16 mouse cellular contexts compared by ENCODE assay signal in the genomic region with DNA sequence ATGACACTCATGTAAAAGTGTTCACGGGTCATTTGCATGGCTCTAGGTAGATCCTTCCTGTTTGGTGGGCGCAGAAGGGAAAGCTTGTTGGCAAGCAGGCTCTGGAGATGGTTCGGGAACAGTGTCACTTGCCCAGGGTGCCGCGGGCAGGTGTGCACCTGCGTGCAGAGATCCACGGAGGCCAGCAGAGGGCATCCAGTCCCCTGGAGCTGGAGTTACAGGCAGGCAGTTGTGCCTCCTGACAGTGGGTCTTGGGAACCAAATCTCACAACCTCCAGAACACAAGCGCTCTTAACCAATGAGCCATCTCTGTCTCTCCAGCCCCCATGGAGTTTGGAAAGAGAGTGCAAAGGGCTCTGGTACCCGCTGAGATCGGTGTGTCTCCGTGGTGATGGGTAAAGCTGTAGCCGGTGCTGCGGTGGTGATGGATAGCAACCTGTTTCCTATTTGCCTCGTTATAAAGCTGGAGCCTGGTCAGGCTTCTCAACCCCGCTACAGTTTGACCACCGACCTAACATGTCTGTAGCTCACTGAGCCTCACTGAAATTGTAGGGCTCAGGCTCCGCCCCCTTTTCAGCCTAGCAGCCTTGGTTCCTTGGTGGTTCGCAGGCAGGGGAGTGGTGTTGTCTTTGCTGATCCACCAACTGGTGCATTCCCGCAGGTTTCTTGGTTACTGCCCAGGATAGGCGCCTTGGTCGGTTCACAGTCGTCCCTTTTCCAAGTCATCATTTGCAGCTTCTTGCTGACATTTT. TPM values are rescaled to one million over a fixed set of nuclear protein-coding genes. Genes with fewer than 3 reads are reported as not detected.
A peak's percentile ranks its signal among the peaks of the same experiment; 100 is the strongest.
DNase-seq lines count a peak whose midpoint lies in the region; ATAC-seq and TF ChIP-seq lines count a peak whose summit lies in the region.
"Had no signal": no experiment of that assay in that cellular context is flagged by ENCODE, and none has a peak within 500 bp of the region (broad histone marks: within the 10 kb centered on the region; RNA-seq: fewer than 3 reads in every experiment).

No protein-coding gene starts in this region.

- peak; percentile 19; the same call in 1 of the 2 replicates for TF ChIP-seq CTCF in heart, adult 2 months (IDR thresholded peaks at IDR 0.05)
- peak; percentile 51 for TF ChIP-seq CTCF in lung, embryonic 14.5 days (IDR thresholded peaks at IDR 0.05; ENCODE audit: low read depth)
- peak; percentile 77 for TF ChIP-seq CTCF in ES-Bruce4 (IDR thresholded peaks at IDR 0.05; ENCODE audit: low read depth, low read length)

- no peak overlapping the region for H3K4me3 ChIP-seq in heart, adult 2 months
- H3K4me3 ChIP-seq in lung, embryonic 14.5 days (ENCODE audit: low read depth, low read length), result no peak overlapping the region
- peak overlapping the region; percentile 5; the same call in 1 of the 2 replicates for H3K4me3 ChIP-seq in ES-Bruce4 (ENCODE audit: low read depth, low read length)
- H3K4me3 ChIP-seq: hindbrain, embryonic 13.5 days; lung, embryonic 15.5 days had no signal

- H3K9ac ChIP-seq in heart, adult 2 months (ENCODE audit: low read depth, low read length), result no peak overlapping the region
- H3K9ac ChIP-seq in lung, embryonic 14.5 days, result no peak overlapping the region
- no peak overlapping the region for H3K9ac ChIP-seq in ES-Bruce4 (ENCODE audit: low read depth, poor library complexity, severe bottlenecking)
- H3K9ac ChIP-seq: hindbrain, embryonic 13.5 days; lung, embryonic 15.5 days had no signal

- H3K27me3 ChIP-seq in heart, adult 2 months (ENCODE audit: control insufficient read depth, insufficient read depth, low read length), result no peaks in the 10 kb centered on the region
- no peaks in the 10 kb centered on the region for H3K27me3 ChIP-seq in lung, embryonic 14.5 days (ENCODE audit: insufficient read depth, low read length)
- no peaks in the 10 kb centered on the region for H3K27me3 ChIP-seq in ES-Bruce4 (ENCODE audit: control insufficient read depth, insufficient read depth, low read length, poor library complexity, severe bottlenecking)
- H3K27me3 ChIP-seq: hindbrain, embryonic 13.5 days; lung, embryonic 15.5 days had no signal

- peaks cover 4% of the 10 kb centered on the region; the same call in 1 of the 2 replicates for H3K4me1 ChIP-seq in heart, adult 2 months (ENCODE audit: control insufficient read depth, insufficient read depth, low read length)
- no peaks in the 10 kb centered on the region for H3K4me1 ChIP-seq in lung, embryonic 14.5 days (ENCODE audit: insufficient read depth)
- no peaks in the 10 kb centered on the region for H3K4me1 ChIP-seq in ES-Bruce4 (ENCODE audit: control insufficient read depth, insufficient read depth, low read length)

- H3K27ac ChIP-seq in heart, adult 2 months, result no peak overlapping the region
- no peak overlapping the region for H3K27ac ChIP-seq in lung, embryonic 14.5 days (ENCODE audit: low read depth)
- no peak overlapping the region for H3K27ac ChIP-seq in ES-Bruce4 (ENCODE audit: insufficient read depth, low read length)
- H3K27ac ChIP-seq: hindbrain, embryonic 13.5 days; lung, embryonic 15.5 days had no signal

- no peak for ATAC-seq in lung, embryonic 14.5 days (ENCODE audit: insufficient read depth)
- 0 out of 2 replicates have a peak, but pooled peaks have one; percentile 22 for ATAC-seq in common myeloid progenitor, adult 5-6 weeks (replicated peaks; ENCODE audit: low read depth, poor library complexity, severe bottlenecking)

- 58% methylated on average over 22 of the region's 22 CpGs for WGBS in heart, adult 2 months
- WGBS in lung, embryonic 14.5 days, result 42% methylated on average over 22 of the region's 22 CpGs

- H3K4me2 ChIP-seq in lung, embryonic 14.5 days, result no peak overlapping the region
- H3K4me2 ChIP-seq: heart, embryonic 11.5 days; hindbrain, embryonic 13.5 days; lung, embryonic 15.5 days had no signal

- intact Hi-C loops in heart, adult 2 months (cut with DNase I), result no loop called here

- no peaks in the 10 kb centered on the region for H3K36me3 ChIP-seq in heart, adult 2 months (ENCODE audit: control insufficient read depth, insufficient read depth, low read length)
- H3K36me3 ChIP-seq in lung, embryonic 14.5 days (ENCODE audit: insufficient read depth), result no peaks in the 10 kb centered on the region
- H3K36me3 ChIP-seq in ES-Bruce4 (ENCODE audit: control insufficient read depth, insufficient read depth, low read length, poor library complexity, severe bottlenecking), result no peaks in the 10 kb centered on the region
- H3K36me3 ChIP-seq: lung, embryonic 15.5 days had no signal

- no peaks in the 10 kb centered on the region for H3K9me3 ChIP-seq in lung, embryonic 14.5 days (ENCODE audit: low read depth, low read length)
- no peaks in the 10 kb centered on the region for H3K9me3 ChIP-seq in ES-Bruce4 (replicated peaks; ENCODE audit: control insufficient read depth, insufficient read depth, low read length, poor library complexity, severe bottlenecking)
- H3K9me3 ChIP-seq: hindbrain, embryonic 13.5 days; lung, embryonic 15.5 days had no signal

- H3K79me2 ChIP-seq in heart, adult 2 months (replicated peaks; ENCODE audit: control insufficient read depth, insufficient read depth, low read length), result no peaks in the 10 kb centered on the region

- TF ChIP-seq POLR2A in heart, adult 2 months (IDR thresholded peaks at IDR 0.05; ENCODE audit: insufficient read depth, low read depth, low read length), result no peak
- TF ChIP-seq POLR2A in ES-Bruce4 (IDR thresholded peaks at IDR 0.05; ENCODE audit: insufficient read depth, low read length), result no peak

- DNase-seq in heart, adult 2 months, result no peak
- no peak for DNase-seq in heart, adult 8-10 months (ENCODE audit: low spot score)
- DNase-seq in lung, embryonic 14.5 days, result no peak
- DNase-seq in lung, postnatal 4 days, result no peak
- DNase-seq in layer of hippocampus, postnatal 25 days (ENCODE audit: extremely low spot score in 1 of 2, low spot score in 1 of 2), result no peak
- no peak for DNase-seq in spleen, postnatal 4 days (ENCODE audit: low spot score in 2 of 2)
- DNase-seq: adrenal gland, adult 8-10 months; cerebellum, adult 11 months; kidney, postnatal 10 days; right cerebral cortex, postnatal 25 days had no signal

- no peak for TF ChIP-seq EP300 in heart, adult 2 months (IDR thresholded peaks at IDR 0.05; ENCODE audit: insufficient read depth, low read depth, low read length)
- TF ChIP-seq EP300 in ES-Bruce4 (IDR thresholded peaks at IDR 0.05; ENCODE audit: insufficient read depth, low read depth, low read length), result no peak

RNA-seq across cellular contexts. Expression of a gene that starts 31.1 kb away (rescaled TPM):
- 1 to 10 TPM; 7.3 to 9.1 TPM for total RNA-seq in heart, adult 2 months (2021)
- polyA plus RNA-seq in heart, adult 2 months (2012; rRNA removed), result 18.7 and 19.7 TPM in 2 replicates
- 10 to 100 TPM in 2 of 4 experiments, 1 to 10 TPM in 2; 7.9 to 11.9 (median 10.0) TPM for total RNA-seq in heart, adult 8-10 months (2022)
- 5.9 and 6.9 TPM in 2 replicates for polyA plus RNA-seq in lung, embryonic 14.5 days (2014; fragmentation: Nextera tagmentation; extraction: Ambion mirVana)
- 13.4 and 14.6 TPM in 2 replicates for polyA plus RNA-seq in ES-Bruce4 (2011; ENCODE audit: insufficient read depth, insufficient read length, low read depth, missing spikeins)
- 9.4 and 10.7 TPM in 2 replicates for total RNA-seq in common myeloid progenitor, adult 5-6 weeks (2017)
- 1 to 10 TPM; 5.5 to 8.0 TPM for total RNA-seq in layer of hippocampus, postnatal 25 days (2021)

RNA-seq across cellular contexts. Expression of a gene that starts 40.5 kb away (rescaled TPM):
- 1 to 10 TPM in 1 of 2 experiments, under 1 TPM in 1; 0.81 to 1.2 TPM for total RNA-seq in heart, adult 2 months (2021)
- polyA plus RNA-seq in heart, adult 2 months (2012; rRNA removed), result 0.32 and 1.2 TPM in 2 replicates
- total RNA-seq in heart, adult 8-10 months (2022), result 1 to 10 TPM in 2 of 4 experiments, under 1 TPM in 2; 0.59 to 1.3 (median 0.91) TPM
- polyA plus RNA-seq in lung, embryonic 14.5 days (2014; fragmentation: Nextera tagmentation; extraction: Ambion mirVana), result 0.78 and 0.86 TPM in 2 replicates
- 11.3 and 11.5 TPM in 2 replicates for polyA plus RNA-seq in ES-Bruce4 (2011; ENCODE audit: insufficient read depth, insufficient read length, low read depth, missing spikeins)
- not detected in 2 replicates for total RNA-seq in common myeloid progenitor, adult 5-6 weeks (2017)
- 10 to 100 TPM; 13.8 to 14.2 TPM for total RNA-seq in layer of hippocampus, postnatal 25 days (2021)
- total RNA-seq: monocyte, adult 5-6 weeks had no signal

Comparison
In these comparisons a context has a peak if more than half of its experiments do, and no peak if none do; other contexts are left out.
1. CTCF ChIP-seq: peak in every context shown above with its lines; median percentile 77 in ES-Bruce4; 51 in lung, embryonic 14.5 days; 19 in heart, adult 2 months.
2. RNA of a gene that starts 40.5 kb away (total RNA-seq): 13.8 to 14.2 TPM in layer of hippocampus, postnatal 25 days; 0.81 to 1.2 TPM in heart, adult 2 months, 0.59 to 1.3 TPM in heart, adult 8-10 months and not detected in common myeloid progenitor, adult 5-6 weeks; every median in the first group is over 4 times any median in the second.